ENCODE assay signal across 8 mouse cellular contexts in genomic region chr12:24498150-24498840, GRCm38 (mm10). TPM values are rescaled to one million over a fixed set of nuclear protein-coding genes. Genes with fewer than 3 reads are reported as not detected.
DNase-seq lines count a peak whose midpoint lies in the region; ATAC-seq and TF ChIP-seq lines count a peak whose summit lies in the region.

Gene Taf1b, plus strand, starts transcription at chr12:24498359.

- peaks cover 3% of the 10 kb centered on the region; the same call in 1 of the 2 replicates for H3K27me3 ChIP-seq in G1E (ENCODE audit: insufficient read depth, low read length)
- H3K27me3 ChIP-seq in forebrain, postnatal 0 days (ENCODE audit: insufficient read depth, low read length), result no peaks in the 10 kb centered on the region
- H3K27me3 ChIP-seq in lung, embryonic 16.5 days (ENCODE audit: control insufficient read depth, insufficient read depth, low read depth, low read length), result no peaks in the 10 kb centered on the region

- WGBS in forebrain, postnatal 0 days, result 9% methylated on average over 31 of the region's 31 CpGs
- WGBS in lung, embryonic 16.5 days, result 7% methylated on average over 31 of the region's 31 CpGs

- H3K36me3 ChIP-seq in G1E (replicated peaks), result peaks cover 2% of the 10 kb centered on the region
- H3K36me3 ChIP-seq in forebrain, postnatal 0 days (ENCODE audit: insufficient read depth), result no peaks in the 10 kb centered on the region
- H3K36me3 ChIP-seq in lung, embryonic 16.5 days (ENCODE audit: control insufficient read depth, insufficient read depth, low read length), result no peaks in the 10 kb centered on the region

- peak; percentile 39 for DNase-seq in G1E (ENCODE audit: low spot score)
- peak; percentile 68 to 82 for DNase-seq in cerebellum, adult 18-20 months
- peak; percentile 92 for DNase-seq in forebrain, postnatal 0 days
- peak; percentile 65 for DNase-seq in layer of hippocampus, adult 9-10 months (ENCODE audit: low spot score)
- DNase-seq in ovary, postnatal 10 days (ENCODE audit: low spot score), result peak; percentile 84
- peak; percentile 55 to 81 for DNase-seq in thymus, postnatal 10 days (ENCODE audit: low spot score in 2 of 2)

- H3K27ac ChIP-seq in forebrain, postnatal 0 days (ENCODE audit: low read depth, low read length), result peak within 1 kb of the TSS; percentile 73
- H3K27ac ChIP-seq in lung, embryonic 16.5 days (ENCODE audit: low read length), result peak within 1 kb of the TSS; percentile 70

- peak within 1 kb of the TSS; percentile 71 for H3K4me3 ChIP-seq in G1E (ENCODE audit: low read depth, low read length)
- H3K4me3 ChIP-seq in forebrain, postnatal 0 days (ENCODE audit: low read depth, low read length), result peak within 1 kb of the TSS; percentile 64
- peak within 1 kb of the TSS; percentile 82 for H3K4me3 ChIP-seq in lung, embryonic 16.5 days (ENCODE audit: low read length)

- peak within 1 kb of the TSS; percentile 87 for H3K9ac ChIP-seq in forebrain, postnatal 0 days
- H3K9ac ChIP-seq in lung, embryonic 16.5 days (ENCODE audit: low read length), result peak within 1 kb of the TSS; percentile 80

- peak; percentile 90 for ATAC-seq in G1E (ENCODE audit: extremely low read depth, insufficient number of reproducible peaks, low FRiP score, poor library complexity, severe bottlenecking)
- ATAC-seq in forebrain, postnatal 0 days, result peak; percentile 95
- ATAC-seq in hematopoietic stem cell, adult 5-6 weeks (replicated peaks in 1 of 2; ENCODE audit: insufficient read depth in 1 of 2, low FRiP score in 2 of 2, low TSS enrichment in 1 of 2, low read depth in 1 of 2, poor library complexity in 2 of 2, severe bottlenecking in 2 of 2), result peak; percentile 75 to 91
- peak; percentile 90 for ATAC-seq in lung, embryonic 16.5 days (ENCODE audit: low read depth)

- peak within 1 kb of the TSS; percentile 56 for H3K4me2 ChIP-seq in forebrain, postnatal 0 days (ENCODE audit: low read depth)
- H3K4me2 ChIP-seq in lung, embryonic 16.5 days (ENCODE audit: low read depth, low read length), result peak within 1 kb of the TSS; percentile 63

- no peaks in the 10 kb centered on the region for H3K9me3 ChIP-seq in G1E (replicated peaks)
- no peaks in the 10 kb centered on the region for H3K9me3 ChIP-seq in forebrain, postnatal 0 days (ENCODE audit: low read length)
- no peaks in the 10 kb centered on the region for H3K9me3 ChIP-seq in lung, embryonic 16.5 days (ENCODE audit: control insufficient read depth, low read length)

- peaks cover 2% of the 10 kb centered on the region; the same call in 1 of the 2 replicates for H3K4me1 ChIP-seq in G1E (ENCODE audit: insufficient read depth, low read depth, low read length)
- H3K4me1 ChIP-seq in forebrain, postnatal 0 days (ENCODE audit: insufficient read depth), result no peaks in the 10 kb centered on the region
- H3K4me1 ChIP-seq in lung, embryonic 16.5 days (replicated peaks; ENCODE audit: control insufficient read depth, insufficient read depth, low read length), result no peaks in the 10 kb centered on the region

- TF ChIP-seq CTCF in G1E (IDR thresholded peaks at IDR 0.05; ENCODE audit: low read depth, low read length), result no peak
- peak; percentile 9; the same call in 1 of the 2 replicates for TF ChIP-seq CTCF in forebrain, postnatal 0 days (IDR thresholded peaks at IDR 0.05; ENCODE audit: low read depth)

RNA-seq across cellular contexts. Expression of gene Taf1b, which starts in this region (rescaled TPM):
- total RNA-seq in G1E (2014; fragmentation: Nextera tagmentation) (28.6 and 38.8 TPM in 2 replicates), G1E (2017) (42.0 and 43.1 TPM in 2 replicates)
- 2.5 and 2.7 TPM in 2 replicates for polyA plus RNA-seq in G1E (2012)
- total RNA-seq in forebrain, postnatal 0 days (2014; rRNA removed), result 28.5 and 33.6 TPM in 2 replicates
- polyA plus RNA-seq in forebrain, postnatal 0 days (2015; fragmentation: Nextera tagmentation; extraction: Ambion mirVana), result 30.5 and 35.3 TPM in 2 replicates
- 54.5 and 58.8 TPM in 2 replicates for total RNA-seq in hematopoietic stem cell, adult 5-6 weeks (2017)
- polyA plus RNA-seq in lung, embryonic 16.5 days (2015; fragmentation: Nextera tagmentation; extraction: Ambion mirVana), result 25.6 and 26.9 TPM in 2 replicates

Comparison
In these comparisons a context has a peak if more than half of its experiments do, and no peak if none do; other contexts are left out.
1. Peak in every context shown above with its lines: DNase-seq, ATAC-seq, H3K4me3 ChIP-seq and H3K27ac ChIP-seq.
2. DNase-seq: peak in every context shown above with its lines; median percentile 92 in forebrain, postnatal 0 days; 84 in ovary, postnatal 10 days; 75 in cerebellum, adult 18-20 months; 68 in thymus, postnatal 10 days; 65 in layer of hippocampus, adult 9-10 months; 39 in G1E.